In the genomic region with DNA sequence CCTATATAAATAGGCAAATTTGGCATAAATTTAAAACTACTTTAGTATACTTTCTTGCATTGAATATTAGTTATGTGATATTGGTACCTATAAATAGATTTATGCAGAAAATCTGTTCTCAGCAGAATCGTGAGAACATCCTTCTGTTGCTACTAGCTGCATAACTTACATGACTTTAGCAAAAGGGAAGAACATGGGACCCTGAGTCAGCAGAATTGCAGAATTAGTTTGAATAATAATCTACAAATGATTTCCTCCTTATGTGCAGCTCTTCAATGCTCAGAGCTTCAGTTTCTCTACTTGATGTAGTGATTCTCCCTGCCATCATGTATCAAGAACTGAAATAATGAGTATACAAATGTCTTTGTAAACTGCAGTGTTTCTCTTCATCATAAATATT, we compare ENCODE assay signal across 25 mouse cellular contexts.
"Had no signal": no experiment of that assay in that cellular context is flagged by ENCODE, and none has a peak within 500 bp of the region (broad histone marks: within the 10 kb centered on the region; RNA-seq: fewer than 3 reads in every experiment).

No protein-coding gene starts in this region.

- DNase-seq: gastrocnemius, postnatal 14 days; heart, adult 18-20 months; heart, postnatal 10 days; heart, postnatal 4 days; kidney, adult 18-20 months; kidney, adult 8-10 months; kidney, postnatal 10 days; kidney, postnatal 25 days; kidney, postnatal 4 days; left cerebral cortex, postnatal 4 days had no signal

- H3K9ac ChIP-seq: heart, embryonic 12.5 days; hindbrain, embryonic 12.5 days; hindbrain, embryonic 14.5 days; intestine, embryonic 15.5 days; limb, embryonic 13.5 days; limb, embryonic 15.5 days; liver, embryonic 12.5 days; liver, embryonic 14.5 days had no signal

- H3K4me3 ChIP-seq: heart, embryonic 10.5 days; heart, embryonic 12.5 days; hindbrain, embryonic 10.5 days; hindbrain, embryonic 12.5 days; intestine, embryonic 15.5 days; layer of hippocampus, adult 2 months; left cerebral cortex, adult 2 months; limb, embryonic 13.5 days; limb, embryonic 15.5 days; liver, embryonic 12.5 days had no signal

- H3K36me3 ChIP-seq: heart, embryonic 10.5 days; heart, embryonic 12.5 days; hindbrain, embryonic 10.5 days; hindbrain, embryonic 12.5 days; intestine, embryonic 15.5 days; limb, embryonic 13.5 days; limb, embryonic 15.5 days; liver, embryonic 12.5 days had no signal

- H3K4me2 ChIP-seq: heart, embryonic 12.5 days; hindbrain, embryonic 12.5 days; hindbrain, embryonic 14.5 days; intestine, embryonic 15.5 days; limb, embryonic 13.5 days; limb, embryonic 15.5 days; liver, embryonic 12.5 days had no signal

- H3K4me1 ChIP-seq: heart, embryonic 10.5 days; heart, embryonic 12.5 days; hindbrain, embryonic 10.5 days; hindbrain, embryonic 12.5 days; intestine, embryonic 15.5 days; limb, embryonic 15.5 days; liver, embryonic 12.5 days had no signal

- H3K9me3 ChIP-seq: heart, embryonic 10.5 days; hindbrain, embryonic 12.5 days; intestine, embryonic 15.5 days; limb, embryonic 15.5 days; liver, embryonic 12.5 days had no signal

- H3K27ac ChIP-seq: heart, embryonic 10.5 days; hindbrain, embryonic 10.5 days; hindbrain, embryonic 12.5 days; hindbrain, embryonic 14.5 days; intestine, embryonic 15.5 days; layer of hippocampus, adult 2 months; left cerebral cortex, adult 2 months; limb, embryonic 13.5 days; limb, embryonic 15.5 days; liver, embryonic 12.5 days; liver, embryonic 14.5 days had no signal

- ATAC-seq: hindbrain, embryonic 16.5 days; inflammation-experienced regulatory T-cells, adult 6 months; intestine, embryonic 15.5 days; intestine, postnatal 0 days; liver, embryonic 12.5 days had no signal

- H3K27me3 ChIP-seq: heart, embryonic 12.5 days; hindbrain, embryonic 12.5 days; intestine, embryonic 15.5 days; limb, embryonic 13.5 days; limb, embryonic 15.5 days; liver, embryonic 12.5 days had no signal
